Mouse (Mus musculus): ENCODE data around the gene Myo18a.

- TF ChIP-seq CTCF (IDR thresholded peaks at IDR 0.05; ENCODE audit: control insufficient read depth, insufficient read depth, insufficient replicate concordance, low read depth, low read length) = no peak
- TF ChIP-seq POLR2A (IDR thresholded peaks at IDR 0.05; ENCODE audit: control insufficient read depth, low read depth, low read length) = no peak
These were observed 109.6 kb downstream of the Myo18a start for GRCm38 (mm10) chr11:77872685-77873084.

Data from testis, adult 2 months (tissue).